Mouse (Mus musculus): ENCODE measurements at regions not wholly inside any gene's neighbourhood (a gene's known extent, or its start where the extent isn't known, plus 50 kb on each side); places are given as distances from the start of the nearest gene placed in this dataset.

- TF ChIP-seq CTCF (IDR thresholded peaks at IDR 0.05; ENCODE audit: insufficient read depth, low read depth, low read length) (no peak), POLR2A (IDR thresholded peaks at IDR 0.05; ENCODE audit: insufficient read depth, low read depth, low read length) (no peak)
Measured at GRCm38 (mm10) chrX:11708325-11708724, 380.7 kb downstream of the H2al1j start.
